Mouse (Mus musculus): ENCODE data around the gene Il12a.

GRCm38 (mm10) chr3:68744162-68744561 lies 53.7 kb downstream of the Il12a start:
- TF ChIP-seq POLR2A (IDR thresholded peaks at IDR 0.05; ENCODE audit: insufficient read length, low read depth): no peak
- no peak for TF ChIP-seq TCF12 (IDR thresholded peaks at IDR 0.05; ENCODE audit: insufficient read depth, poor library complexity, severe bottlenecking)
- TF ChIP-seq CEBPB (IDR thresholded peaks at IDR 0.05; ENCODE audit: insufficient read depth, poor library complexity, severe bottlenecking): no peak
- no peak for TF ChIP-seq MAX (IDR thresholded peaks at IDR 0.05; ENCODE audit: low read depth)
- no peak for TF ChIP-seq USF1 (IDR thresholded peaks at IDR 0.05; ENCODE audit: low read depth)
- no peak for TF ChIP-seq E2F4 (IDR thresholded peaks at IDR 0.05; ENCODE audit: insufficient read depth)
- TF ChIP-seq MYOG (IDR thresholded peaks at IDR 0.05; ENCODE audit: control insufficient read depth in 1 of 3, insufficient read depth in 1 of 3, insufficient read length in 2 of 3, low read depth in 2 of 3): no peak
- TF ChIP-seq REST (IDR thresholded peaks at IDR 0.05; ENCODE audit: insufficient read depth, insufficient read length): no peak
- TF ChIP-seq MYOD1 (IDR thresholded peaks at IDR 0.05; ENCODE audit: control insufficient read depth in 1 of 3, insufficient read length in 2 of 3, low read depth in 2 of 3): no peak
- no peak for TF ChIP-seq POLR2AphosphoS2 (IDR thresholded peaks at IDR 0.05; ENCODE audit: insufficient read length, low read depth)
- no peak for TF ChIP-seq TCF3 (IDR thresholded peaks at IDR 0.05; ENCODE audit: insufficient read length, low read depth)
- TF ChIP-seq SRF (IDR thresholded peaks at IDR 0.05; ENCODE audit: control insufficient read depth, insufficient read length, low read depth): no peak
